Mouse (Mus musculus): ENCODE data around the gene Lexm. TPM values are rescaled to one million over a fixed set of nuclear protein-coding genes. Genes with fewer than 3 reads are reported as not detected.

Gene Lexm
- total RNA-seq, 1 experiment from 2014 or later: not detected

GRCm38 (mm10) chr4:106550516-106551166, 66.4 kb downstream of the Lexm start:
- ATAC-seq (replicated peaks; ENCODE audit: low read depth, poor library complexity, severe bottlenecking): no peak

DNA sequence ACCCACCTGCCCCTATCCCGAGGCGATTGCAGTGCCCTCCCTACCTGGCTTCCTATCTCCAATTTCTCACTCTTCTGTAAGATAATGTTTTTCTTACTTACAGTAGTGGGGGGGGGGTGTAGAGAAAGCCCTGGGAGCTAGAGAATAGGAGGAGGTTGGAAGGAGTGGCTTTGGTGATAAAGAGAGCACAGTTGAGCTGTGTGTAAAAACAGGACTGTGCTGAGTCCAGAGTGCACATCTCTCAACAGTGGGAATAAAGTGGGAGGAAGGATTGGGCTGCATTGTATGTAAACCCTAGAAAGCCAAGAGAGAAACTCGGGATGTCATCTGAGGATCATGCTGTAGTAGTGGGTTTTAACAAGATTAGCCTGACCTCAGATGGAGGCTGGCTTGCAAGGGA, 68.9 kb downstream of the Lexm start:
- ATAC-seq (replicated peaks; ENCODE audit: low read depth, poor library complexity, severe bottlenecking): no peak

- no peak for ATAC-seq (replicated peaks; ENCODE audit: low read depth, poor library complexity, severe bottlenecking)
These were observed 70.1 kb downstream of the Lexm start for GRCm38 (mm10) chr4:106546896-106547295.

DNA sequence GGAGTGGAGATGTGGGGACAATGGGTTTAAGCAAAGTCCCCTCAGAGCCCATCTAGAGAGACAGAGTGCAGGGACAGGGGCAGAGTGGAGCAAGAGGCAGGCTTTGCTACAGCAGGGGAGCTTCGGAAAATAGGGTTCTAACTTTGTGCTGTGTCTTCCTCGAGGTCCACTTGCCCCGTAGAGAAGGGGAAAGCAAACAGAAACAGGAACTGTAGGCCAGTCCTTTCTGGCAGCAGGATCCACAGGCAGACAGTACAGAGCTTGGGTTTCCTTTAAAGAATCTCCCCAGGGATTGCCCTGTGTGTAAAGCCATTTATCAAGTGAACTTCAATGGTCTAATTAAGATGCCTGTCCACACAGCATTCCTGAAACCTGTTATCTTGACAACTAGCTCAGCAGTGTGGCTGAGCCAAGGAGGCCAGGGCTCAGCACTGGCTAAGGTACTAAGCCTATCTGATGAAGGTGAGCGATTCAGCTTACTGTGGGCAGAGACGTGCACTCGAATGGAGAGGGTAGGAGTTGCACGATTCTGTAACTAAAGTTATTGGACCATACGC, 71.1 kb downstream of the Lexm start:
- ATAC-seq (replicated peaks; ENCODE audit: low read depth, poor library complexity, severe bottlenecking): no peak

GRCm38 (mm10) chr4:106542211-106542610, 74.8 kb downstream of the Lexm start:
- ATAC-seq (replicated peaks; ENCODE audit: low read depth, poor library complexity, severe bottlenecking): no peak

DNA sequence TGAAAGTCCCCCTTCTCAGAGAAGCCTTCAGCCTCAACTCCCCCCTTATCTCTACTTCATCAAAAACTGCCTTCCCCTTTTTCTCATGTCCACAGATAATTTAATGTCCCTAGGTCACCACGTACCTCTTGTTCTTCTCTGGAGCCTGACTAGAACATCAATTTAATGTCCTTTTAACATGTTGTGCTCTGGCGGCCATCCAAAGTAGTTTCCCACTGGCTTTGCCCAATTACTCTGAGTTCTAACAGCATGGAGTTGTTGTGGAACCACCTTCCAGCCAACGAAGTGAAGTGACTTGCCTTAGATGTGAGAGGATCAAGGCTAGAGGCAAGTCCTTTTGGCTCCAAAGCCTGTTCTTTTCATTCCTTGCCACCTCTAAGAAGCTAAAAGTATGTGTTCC, 75.5 kb downstream of the Lexm start:
- no peak for ATAC-seq (replicated peaks; ENCODE audit: low read depth, poor library complexity, severe bottlenecking)

Other genes starting within 250 kb of the Lexm start
- gene Pcsk9, start 152.9 kb downstream of the Lexm start, total RNA-seq (2017): not detected in 2 replicates
- not detected in 2 replicates for gene Bsnd, start 125.0 kb downstream of the Lexm start, total RNA-seq (2017)
- gene Dhcr24, start 56.2 kb downstream of the Lexm start, total RNA-seq (2017): 12.6 and 15.8 TPM in 2 replicates
- gene Ttc22, start 5.2 kb upstream of the Lexm start, total RNA-seq (2017): not detected in 2 replicates
- gene Pars2, start 33.8 kb upstream of the Lexm start, total RNA-seq (2017): 7.2 and 7.7 TPM in 2 replicates
- 33.4 and 43.4 TPM in 2 replicates for gene Ttc4, start 61.7 kb upstream of the Lexm start, total RNA-seq (2017)
- gene Mroh7, start 113.7 kb upstream of the Lexm start, total RNA-seq (2017): not detected in 2 replicates
- gene Fam151a, start 116.6 kb upstream of the Lexm start, total RNA-seq (2017): not detected in 2 replicates
- gene Acot11, start 187.8 kb upstream of the Lexm start, total RNA-seq (2017): 2.0 and 3.4 TPM in 2 replicates